Mouse (Mus musculus) thymus, postnatal 0 days (tissue): Measurements from ENCODE around the gene Fndc3c1. TPM values are rescaled to one million over a fixed set of nuclear protein-coding genes. Genes with fewer than 3 reads are reported as not detected.
A peak's percentile ranks its signal among the peaks of the same experiment; 100 is the strongest.

ENCODE experiments used
- DNase-seq: peaks from one replicate; pipeline ENCODE4 v3.0.0-alpha.2; 2015; ENCODE audit warnings: low spot score
- microRNA-seq: library from miRNA; unstranded; fragments of <30 nt; microRNA quantifications from one replicate; pipeline ENCODE4, GENCODE M21; 2016; ENCODE audit warnings: borderline number of aligned reads
- polyA plus RNA-seq: library from polyadenylated mRNA; unstranded; fragments of >200 nt; fragmentation: Nextera tagmentation; extraction: Ambion mirVana; gene quantifications from 2 replicates; pipeline ENCODE4 v1.2.1, GENCODE M21; 2015

Gene Fndc3c1
- polyA plus RNA-seq, result not detected in 2 replicates

DNA sequence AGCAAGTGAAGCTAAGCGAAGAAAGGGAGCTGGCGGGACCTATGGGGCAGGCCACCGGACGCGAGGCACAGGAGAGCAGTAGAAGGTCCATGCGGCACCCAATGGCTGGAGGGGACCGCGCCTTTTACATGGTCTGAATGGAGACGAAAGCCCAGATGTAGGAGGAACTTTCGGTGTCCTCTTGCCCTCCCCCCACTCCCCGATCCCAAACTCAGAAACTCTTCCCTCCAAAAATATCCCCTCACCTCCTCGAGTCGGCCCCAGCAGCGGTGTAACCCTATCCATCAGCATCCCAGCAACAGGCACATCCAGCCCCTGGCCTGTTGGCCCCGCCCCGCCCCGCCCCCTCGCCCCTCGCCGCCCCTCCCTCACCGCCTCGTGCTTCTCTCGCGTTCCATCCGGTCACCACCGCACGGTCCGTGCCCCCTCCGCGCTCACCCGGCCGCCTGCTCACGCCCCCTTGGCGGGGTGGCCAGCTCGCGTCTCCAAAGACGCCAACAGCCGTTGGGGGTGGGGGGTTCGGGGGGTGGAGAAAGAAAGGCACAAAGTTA lies at the start of gene Fndc3c1:
Gene Fndc3c1, minus strand, starts transcription at position 301 of the 551 bp plus-strand sequence.
- no peak for DNase-seq

DNA sequence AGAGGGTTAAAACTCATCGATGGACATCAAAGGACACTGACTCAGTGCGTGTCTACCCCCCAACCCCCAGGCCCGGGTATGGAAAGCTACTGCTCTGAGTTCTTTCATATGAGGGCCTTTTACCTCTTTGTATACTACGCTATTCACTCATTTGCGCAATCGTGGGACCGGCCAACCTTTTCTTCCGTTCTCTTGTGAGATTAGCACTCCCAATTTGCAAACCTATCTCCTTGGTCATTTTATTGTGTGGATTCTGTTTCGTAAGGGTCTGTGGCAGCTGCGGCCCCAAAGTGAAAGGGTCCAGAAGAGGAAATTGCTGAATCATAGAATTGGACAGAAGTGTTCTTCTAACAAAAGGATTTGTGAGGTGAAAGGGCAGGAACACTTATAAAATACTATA lies 1.2 kb upstream of the Fndc3c1 start:
- DNase-seq, result no peak

DNA sequence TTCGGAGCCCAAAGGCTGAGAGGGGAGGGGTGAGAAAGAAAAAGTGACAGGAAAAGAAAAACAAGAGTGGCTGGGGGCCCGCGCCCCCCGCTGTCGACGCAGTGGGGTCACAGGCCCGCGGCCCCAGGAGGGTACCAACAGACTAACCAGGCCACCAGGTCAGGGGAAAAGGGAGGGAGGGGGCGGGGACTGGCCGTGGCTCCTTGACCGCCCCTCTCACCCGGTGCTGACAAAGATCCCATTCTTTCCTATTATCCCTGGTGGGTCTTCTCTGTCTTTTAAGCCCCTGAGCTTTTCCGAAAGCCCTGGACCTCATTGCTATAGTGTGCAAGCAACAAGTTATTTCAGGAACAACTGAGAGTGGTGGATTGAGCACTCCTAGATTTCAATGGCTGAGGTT lies 470 bp upstream of the Fndc3c1 start:
- no peak for DNase-seq

DNA sequence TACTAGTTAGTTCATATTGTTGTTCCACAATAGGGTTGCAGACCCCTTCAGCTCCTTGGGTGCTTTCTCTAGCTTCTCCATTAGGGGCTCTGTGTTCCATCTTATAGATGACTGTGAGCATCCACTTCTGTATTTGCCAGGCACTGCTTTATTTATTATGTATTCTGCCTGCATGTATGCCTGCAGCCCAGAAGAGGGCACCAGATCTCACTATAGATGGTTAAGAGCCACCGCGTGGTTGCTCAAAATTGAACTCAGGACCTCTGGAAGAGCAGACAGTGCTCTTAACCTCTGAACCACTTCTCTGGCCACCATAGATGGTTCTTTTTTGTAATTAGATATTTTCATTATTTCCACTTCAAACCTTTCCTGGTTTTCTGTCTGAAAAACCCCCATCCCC lies 5.3 kb downstream of the Fndc3c1 start:
- peak; percentile 31 for DNase-seq

- DNase-seq, result no peak
Observed at GRCm38 (mm10) chrX:106385304-106385703, 99.9 kb downstream of the Fndc3c1 start.

DNA sequence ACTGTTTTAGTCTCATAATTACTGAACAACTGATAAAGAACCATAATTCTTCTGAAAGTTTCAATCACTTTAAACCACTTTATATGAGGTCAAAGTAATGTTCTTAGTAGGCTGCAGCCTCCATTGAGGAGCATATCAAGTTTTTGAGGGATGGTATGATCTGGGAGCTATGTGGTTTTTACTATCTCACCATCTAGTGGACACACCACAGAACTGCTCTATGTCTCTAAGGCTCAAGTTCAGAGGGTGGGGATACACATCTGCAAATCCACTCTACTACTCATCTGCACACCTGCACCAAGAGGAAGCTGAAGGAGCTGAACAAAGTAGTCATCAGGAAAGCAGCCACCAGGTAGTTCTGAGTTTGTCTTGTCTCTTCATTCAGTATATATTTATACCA lies 104.6 kb downstream of the Fndc3c1 start:
- DNase-seq, result peak; percentile 3

Small RNAs within 50 kb of the gene (microRNA-seq; reads per million reads assigned to microRNA genes)
- gene Gm27428, result not detected

Other genes with a start within 250 kb of the Fndc3c1 start
- not detected in 2 replicates for gene Fnd3c2, start 230.0 kb downstream of the Fndc3c1 start, polyA plus RNA-seq
- 0.09 and 0.21 TPM in 2 replicates for gene Gm5127, start 97.8 kb upstream of the Fndc3c1 start, polyA plus RNA-seq
- gene Cysltr1, start 118.3 kb upstream of the Fndc3c1 start, polyA plus RNA-seq, result 2.4 and 2.5 TPM in 2 replicates